Mouse (Mus musculus) limb, embryonic 12.5 days (tissue): Measurements from ENCODE around the gene Mrpl50. TPM values are rescaled to one million over a fixed set of nuclear protein-coding genes. Genes with fewer than 3 reads are reported as not detected.
A peak's percentile ranks its signal among the peaks of the same experiment; 100 is the strongest.
"Not testable (repeated sequence)": the region's sequence is repeated elsewhere in the genome, so short reads cannot be mapped to it uniquely, and the experiment has no call there.

Experiments used
- ATAC-seq: fragments of 200-750 bp; cut with Nextera tagmentation; 2 replicates; pipeline ENCODE4 v1.8.0; 2017; ENCODE audit warnings: low read depth, moderate TSS enrichment; ENCODE audit not compliant: insufficient number of reproducible peaks, insufficient read depth, low FRiP score, low TSS enrichment
- H3K27ac ChIP-seq: fragments of 300-500 bp; sonication (generic); 2 replicates; pipeline ENCODE4 v1.5.1; 2016; ENCODE audit warnings: mild to moderate bottlenecking, moderate library complexity
- H3K27me3 ChIP-seq: fragments of 300-500 bp; sonication (generic); 2 replicates; pipeline ENCODE4 v1.6.1; 2016; ENCODE audit warnings: mild to moderate bottlenecking, moderate library complexity
- H3K36me3 ChIP-seq: fragments of 300-500 bp; sonication (generic); 2 replicates; pipeline ENCODE4 v1.6.1; 2016; ENCODE audit warnings: mild to moderate bottlenecking, moderate library complexity
- H3K4me1 ChIP-seq: fragments of 300-500 bp; sonication (generic); replicated peaks from 2 replicates; pipeline ENCODE4 v1.6.1; 2016
- H3K4me2 ChIP-seq: fragments of 300-500 bp; sonication (generic); 2 replicates; pipeline ENCODE4 v1.6.1; 2016; ENCODE audit warnings: mild to moderate bottlenecking, moderate library complexity
- H3K4me3 ChIP-seq: fragments of 300-500 bp; sonication (generic); replicated peaks from 2 replicates; pipeline ENCODE4 v1.5.1; 2016; ENCODE audit warnings: mild to moderate bottlenecking
- H3K9ac ChIP-seq: fragments of 300-500 bp; sonication (generic); replicated peaks from 2 replicates; pipeline ENCODE4 v1.6.1; 2016; ENCODE audit warnings: mild to moderate bottlenecking, moderate library complexity
- H3K9me3 ChIP-seq: fragments of 300-500 bp; sonication (generic); 2 replicates; pipeline ENCODE4 v1.6.1; 2016; ENCODE audit warnings: mild to moderate bottlenecking, moderate library complexity
- WGBS: fragments of 180-500 bp; shearing (Covaris S2); methylation state at CpG from one replicate; pipeline ENCODE4 v1.1.7; 2016; 5-methylcytosine and 5-hydroxymethylcytosine counted together
- polyA plus RNA-seq: library from polyadenylated mRNA; unstranded; fragments of >200 nt; fragmentation: Nextera tagmentation; extraction: Ambion mirVana; gene quantifications from 2 replicates; pipeline ENCODE4 v1.2.1, GENCODE M21; 2016

Mrpl50 gene
- polyA plus RNA-seq, 1 experiment from 2014 or later: 92.4 TPM

DNA sequence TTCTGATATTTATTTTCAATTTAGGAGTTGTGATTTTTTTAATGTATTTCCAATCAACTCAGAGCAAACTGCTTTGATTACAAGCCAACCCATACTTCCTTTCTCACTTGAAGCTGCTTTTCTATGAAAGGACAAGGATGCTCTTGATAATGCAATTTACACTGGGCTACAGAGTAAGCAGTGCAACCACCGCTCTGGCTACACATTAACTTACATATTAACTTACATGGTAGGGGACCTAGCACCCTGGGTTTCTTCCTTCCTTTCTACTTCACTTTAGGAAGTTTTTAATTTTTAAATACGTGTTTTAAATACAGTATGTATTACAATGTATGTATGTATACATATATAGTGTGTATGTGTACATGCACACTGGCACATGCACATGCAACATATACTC lies 11.7 kb downstream of the Mrpl50 start:
- H3K4me3 ChIP-seq: no peak overlapping the region
- no peak for ATAC-seq
- H3K27me3 ChIP-seq: no peaks in the 10 kb centered on the region
- WGBS: 95% methylated on average over 2 of the region's 2 CpGs
- H3K9ac ChIP-seq: no peak overlapping the region
- no peaks in the 10 kb centered on the region for H3K9me3 ChIP-seq
- H3K36me3 ChIP-seq: peaks cover 22% of the 10 kb centered on the region
- H3K4me1 ChIP-seq: no peaks in the 10 kb centered on the region
- no peak overlapping the region for H3K4me2 ChIP-seq
- H3K27ac ChIP-seq: no peak overlapping the region

DNA sequence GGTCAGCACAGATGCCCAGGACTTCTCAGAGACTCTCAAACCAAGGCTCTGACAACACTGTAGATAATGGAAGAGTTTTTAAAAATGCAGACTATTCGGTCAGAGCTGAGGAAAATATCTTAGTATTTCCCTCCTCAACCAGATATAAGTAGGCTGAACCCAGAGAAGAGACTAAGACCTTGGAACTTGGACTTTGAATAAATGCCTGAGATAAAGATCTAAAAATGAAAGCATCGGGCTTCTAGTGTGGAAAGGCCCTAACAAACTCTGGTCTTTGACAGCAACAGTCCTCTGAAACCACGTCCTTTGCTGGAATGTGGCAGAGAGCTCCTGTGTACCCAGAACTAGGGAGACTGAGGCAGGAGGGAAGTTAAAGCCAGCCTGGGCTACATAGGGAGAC lies 14.5 kb downstream of the Mrpl50 start, which contains the start of gene Baat:
TSS of gene Baat (minus strand) at position 172 of the 400 bp plus-strand sequence.
- H3K36me3 ChIP-seq: no peaks in the 10 kb centered on the region
- no peak within 1 kb of the TSS for H3K4me2 ChIP-seq
- no peak for ATAC-seq
- 88% methylated on average over 3 of the region's 3 CpGs for WGBS
- no peaks in the 10 kb centered on the region for H3K27me3 ChIP-seq
- H3K9me3 ChIP-seq: no peaks in the 10 kb centered on the region
- H3K9ac ChIP-seq: no peak within 1 kb of the TSS
- H3K27ac ChIP-seq: no peak within 1 kb of the TSS
- no peaks in the 10 kb centered on the region for H3K4me1 ChIP-seq
- H3K4me3 ChIP-seq: no peak within 1 kb of the TSS

DNA sequence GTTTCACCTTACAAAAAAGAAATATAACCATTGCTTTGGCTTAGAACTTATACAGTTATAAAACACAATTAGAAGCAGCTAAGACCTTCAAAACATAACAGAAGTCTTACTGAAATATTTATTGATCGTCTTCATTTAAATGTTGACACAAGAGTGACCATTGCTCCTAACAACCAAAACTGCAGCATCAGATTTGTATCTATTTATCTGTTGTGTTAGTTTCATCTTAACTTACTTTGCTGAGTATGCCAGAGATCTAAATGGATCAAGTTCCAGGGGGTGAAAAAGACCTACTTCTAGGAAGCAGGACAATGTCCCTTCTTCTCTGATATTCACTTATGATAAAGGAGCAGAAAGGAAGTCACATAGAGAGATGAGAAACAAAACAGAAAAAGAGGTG lies 17.3 kb downstream of the Mrpl50 start:
- ATAC-seq: no peak
- Histone ChIP-seq H3K4me3 (no peak overlapping the region), H3K27ac (no peak overlapping the region), H3K4me1 (no peaks in the 10 kb centered on the region), H3K9ac (no peak overlapping the region), H3K9me3 (no peaks in the 10 kb centered on the region), H3K27me3 (no peaks in the 10 kb centered on the region), H3K4me2 (no peak overlapping the region), H3K36me3 (no peaks in the 10 kb centered on the region)
- 78% methylated on average over 1 of the region's 1 CpGs for WGBS

DNA sequence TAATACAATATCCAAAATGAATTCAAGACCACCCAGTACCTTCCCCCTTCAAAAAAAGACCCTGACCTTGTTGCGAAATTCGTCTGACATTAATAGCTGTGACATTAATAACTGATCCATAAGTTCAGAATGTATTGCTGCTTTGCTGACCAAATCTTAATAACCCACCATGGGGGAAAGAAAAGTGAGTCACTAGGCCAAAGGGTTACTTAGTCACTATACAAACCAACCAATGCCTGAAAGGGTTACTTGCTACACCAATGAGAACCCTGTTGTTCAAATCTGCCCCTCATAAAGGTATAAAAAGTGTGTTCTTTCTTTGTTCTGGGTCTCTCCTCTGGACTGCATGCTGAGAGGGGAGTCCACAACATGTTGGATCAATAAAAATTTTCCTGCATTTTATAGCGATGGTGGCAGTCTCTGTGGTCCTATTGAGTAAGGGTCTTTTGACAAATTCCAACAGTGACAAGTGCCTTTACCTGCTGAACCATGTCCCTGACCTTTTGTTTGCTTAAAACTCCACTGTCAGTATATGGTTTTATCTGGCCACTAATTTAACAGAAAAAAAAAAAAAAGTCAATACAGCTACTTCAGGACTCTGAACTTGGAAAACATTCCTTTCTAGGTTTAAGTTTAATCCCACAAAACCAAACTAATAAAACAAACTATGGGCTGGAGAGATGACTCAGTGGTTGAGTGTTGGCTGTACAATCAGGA lies 34.8 kb downstream of the Mrpl50 start:
- H3K27me3 ChIP-seq, ATAC-seq, H3K27ac ChIP-seq, H3K4me3 ChIP-seq, H3K4me1 ChIP-seq, H3K36me3 ChIP-seq, H3K9me3 ChIP-seq, H3K9ac ChIP-seq, H3K4me2 ChIP-seq: not testable (repeated sequence)
- 64% methylated on average over 3 of the region's 3 CpGs for WGBS

DNA sequence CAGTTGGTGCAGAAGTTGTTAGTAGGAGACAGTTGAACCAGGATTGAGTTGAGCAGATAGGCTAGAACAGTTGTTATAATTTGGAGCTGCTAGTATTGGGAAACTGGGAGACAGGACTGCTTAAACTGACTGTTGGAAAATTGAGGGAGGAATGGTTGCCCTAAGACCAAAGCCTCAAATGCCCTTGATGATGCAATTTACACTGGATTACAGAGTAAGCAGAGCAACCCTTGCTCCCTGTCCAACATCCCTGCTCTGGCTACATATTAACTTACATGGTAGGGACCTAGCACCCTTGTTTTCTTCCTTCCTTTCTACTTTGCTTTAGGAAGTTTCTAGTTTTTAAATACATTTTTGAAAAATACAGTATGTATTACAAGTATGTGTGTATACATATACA lies 35.5 kb downstream of the Mrpl50 start:
- Histone ChIP-seq H3K4me1 (0 out of 2 replicates have a peak, but pooled peaks cover 3% of the 10 kb centered on the region), H3K4me2 (no peak overlapping the region), H3K9me3 (no peaks in the 10 kb centered on the region), H3K27ac (no peak overlapping the region), H3K36me3 (no peaks in the 10 kb centered on the region), H3K9ac (no peak overlapping the region), H3K4me3 (no peak overlapping the region), H3K27me3 (no peaks in the 10 kb centered on the region)
- ATAC-seq: no peak

DNA sequence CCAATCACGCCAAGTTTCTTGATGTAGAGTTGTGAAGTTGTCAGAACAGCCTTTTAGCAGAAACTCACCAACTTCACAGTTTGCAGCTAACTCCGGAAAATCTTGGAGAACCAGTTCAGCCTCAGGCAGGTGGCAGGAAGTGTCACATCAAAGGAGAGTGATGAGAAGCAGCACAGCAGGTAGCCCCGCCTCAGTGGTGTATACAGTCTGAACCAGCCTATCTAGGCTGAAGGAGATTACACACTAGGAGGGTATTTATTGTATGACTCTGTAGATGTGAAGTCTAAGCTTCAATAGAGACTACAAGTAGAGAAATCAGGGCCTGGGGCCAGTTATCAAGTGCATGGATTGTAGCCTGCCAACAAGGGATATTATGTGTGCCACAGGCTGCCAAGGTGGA lies 40.0 kb downstream of the Mrpl50 start:
- Histone ChIP-seq H3K4me1 (peaks cover 9% of the 10 kb centered on the region; the same call in 1 of the 2 replicates), H3K27ac (no peak overlapping the region), H3K4me2 (peak overlapping the region; percentile 41; the same call in 1 of the 2 replicates), H3K9ac (no peak overlapping the region), H3K9me3 (no peaks in the 10 kb centered on the region), H3K36me3 (no peaks in the 10 kb centered on the region), H3K27me3 (no peaks in the 10 kb centered on the region), H3K4me3 (no peak overlapping the region)
- WGBS: 36% methylated on average over 3 of the region's 3 CpGs
- ATAC-seq: no peak

DNA sequence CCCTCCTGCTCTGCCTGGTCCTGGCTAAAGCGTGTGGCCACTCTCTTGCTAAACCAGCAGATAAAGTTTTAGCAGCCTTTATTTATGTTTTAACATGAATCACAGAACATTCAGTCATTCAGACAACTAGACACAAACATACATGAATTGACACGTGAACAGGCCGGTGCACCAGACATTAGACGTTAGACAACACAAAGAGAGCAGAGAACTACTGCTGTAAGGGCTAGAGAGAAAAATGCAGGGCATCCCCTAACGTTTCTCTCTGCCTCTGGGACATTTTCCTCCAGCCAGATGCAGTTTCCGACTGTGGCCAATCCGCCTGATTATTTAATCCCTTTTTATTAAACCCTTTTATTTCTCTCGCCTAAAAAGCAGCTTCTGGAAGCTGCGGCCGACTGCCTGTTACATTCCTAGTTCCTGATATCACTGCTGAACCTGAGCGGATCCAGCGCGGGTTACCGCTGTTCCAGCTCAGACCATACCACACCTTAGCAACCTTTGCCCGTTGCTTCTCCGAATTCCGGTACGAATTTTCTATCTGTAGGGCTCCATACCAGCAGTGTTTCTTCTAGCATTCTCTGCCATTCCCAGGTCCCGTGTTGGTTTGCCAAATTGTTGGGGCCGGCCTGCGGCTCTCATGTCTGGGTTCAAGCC lies 40.7 kb downstream of the Mrpl50 start:
- Histone ChIP-seq H3K36me3 (no peaks in the 10 kb centered on the region), H3K4me3 (no peak overlapping the region), H3K4me2 (peak overlapping the region; percentile 41), H3K27me3 (no peaks in the 10 kb centered on the region), H3K9me3 (no peaks in the 10 kb centered on the region), H3K27ac (no peak overlapping the region), H3K9ac (no peak overlapping the region), H3K4me1 (peaks cover 9% of the 10 kb centered on the region; the same call in 1 of the 2 replicates)
- WGBS: 12% methylated on average over 21 of the region's 21 CpGs
- ATAC-seq: no peak

DNA sequence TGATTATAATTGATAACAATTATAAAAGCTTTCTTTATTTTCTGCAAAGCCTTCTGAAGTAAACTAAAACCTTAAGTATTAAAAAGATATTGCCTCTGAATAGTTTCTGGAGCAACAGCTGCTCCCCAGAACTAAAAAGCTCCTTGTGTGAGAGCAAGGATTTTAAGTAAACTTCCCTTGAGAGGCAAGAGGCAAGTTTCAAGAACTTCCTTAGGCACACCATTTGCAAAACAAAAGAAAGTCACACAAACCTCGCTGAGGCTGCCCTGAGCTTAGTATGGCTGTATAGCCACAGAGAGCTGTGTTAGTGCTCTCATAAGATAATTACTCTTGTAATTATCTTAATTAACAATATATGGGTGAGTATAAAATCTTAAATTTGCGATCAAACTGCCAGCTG lies 41.9 kb downstream of the Mrpl50 start:
- H3K9ac ChIP-seq, H3K9me3 ChIP-seq, H3K4me1 ChIP-seq, H3K4me2 ChIP-seq, H3K4me3 ChIP-seq, H3K36me3 ChIP-seq, H3K27me3 ChIP-seq, H3K27ac ChIP-seq, ATAC-seq: not testable (repeated sequence)
- WGBS: 20% methylated on average over 2 of the region's 2 CpGs

DNA sequence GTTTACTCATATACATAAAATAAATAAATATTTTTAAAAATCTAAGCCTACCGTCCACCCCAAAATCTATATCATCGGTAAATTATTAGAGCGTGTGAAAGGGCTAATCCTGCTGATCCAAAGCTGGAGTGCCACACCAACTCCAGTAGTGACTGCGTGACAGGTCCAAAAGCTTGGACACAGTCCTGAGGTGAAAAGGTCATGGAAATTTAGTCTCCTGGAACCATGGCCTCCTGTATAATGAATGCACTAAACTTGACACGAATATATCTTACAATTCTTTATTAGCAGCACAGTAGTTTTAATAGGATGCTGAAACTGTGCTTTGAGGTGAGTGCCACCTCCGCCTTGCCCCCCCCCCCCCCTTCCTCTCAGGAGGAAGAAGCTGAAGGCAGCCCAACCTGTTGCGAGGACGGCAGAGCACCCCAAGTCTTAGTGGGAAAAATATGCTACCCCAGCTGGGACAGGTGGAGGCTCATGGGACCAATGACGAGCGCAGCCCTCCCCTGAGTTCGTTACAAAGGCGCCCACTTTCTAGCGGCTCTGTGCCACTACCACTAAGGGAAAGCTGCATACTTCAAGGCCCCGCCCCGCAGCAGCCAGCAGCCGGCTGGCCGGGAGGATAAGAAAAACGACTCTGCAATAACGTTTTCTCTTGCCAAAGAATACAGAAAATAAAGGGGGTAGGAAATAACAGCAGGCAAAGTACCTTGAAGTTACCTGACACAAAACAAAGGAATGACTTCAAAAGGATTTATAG lies 42.6 kb downstream of the Mrpl50 start:
- peak overlapping the region; percentile 58 for H3K4me2 ChIP-seq
- no peaks in the 10 kb centered on the region for H3K27me3 ChIP-seq
- no peak overlapping the region for H3K9ac ChIP-seq
- H3K4me1 ChIP-seq: peaks cover 9% of the 10 kb centered on the region; the same call in 1 of the 2 replicates
- no peak overlapping the region for H3K27ac ChIP-seq
- H3K9me3 ChIP-seq: no peaks in the 10 kb centered on the region
- H3K36me3 ChIP-seq: no peaks in the 10 kb centered on the region
- ATAC-seq: peak; percentile 71
- H3K4me3 ChIP-seq: peak overlapping the region; percentile 30
- 20% methylated on average over 19 of the region's 19 CpGs for WGBS

DNA sequence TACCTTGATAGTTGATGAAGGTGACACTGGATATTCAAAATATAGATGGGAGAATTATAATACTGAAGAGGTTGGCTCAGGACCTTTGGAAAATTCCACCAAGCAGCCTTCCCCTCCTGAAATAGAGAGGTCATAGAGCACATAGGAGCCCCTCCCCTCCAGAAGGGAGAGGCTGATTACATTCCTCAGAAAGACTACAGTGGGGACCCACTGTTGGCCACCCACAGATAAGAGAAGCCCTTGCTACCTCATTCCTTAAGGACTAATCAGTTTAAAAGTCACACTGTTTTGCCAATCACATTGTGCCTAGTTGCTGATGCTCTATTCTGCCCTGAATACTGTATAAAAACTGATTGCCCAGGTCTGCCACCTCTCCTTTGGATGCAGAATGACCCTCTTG lies 46.3 kb downstream of the Mrpl50 start:
- H3K4me2 ChIP-seq: no peak overlapping the region
- no peak overlapping the region for H3K9ac ChIP-seq
- H3K27ac ChIP-seq: no peak overlapping the region
- no peak for ATAC-seq
- no peaks in the 10 kb centered on the region for H3K27me3 ChIP-seq
- peaks cover 6% of the 10 kb centered on the region; the same call in 1 of the 2 replicates for H3K4me1 ChIP-seq
- H3K36me3 ChIP-seq: no peaks in the 10 kb centered on the region
- H3K4me3 ChIP-seq: no peak overlapping the region
- H3K9me3 ChIP-seq: no peaks in the 10 kb centered on the region

DNA sequence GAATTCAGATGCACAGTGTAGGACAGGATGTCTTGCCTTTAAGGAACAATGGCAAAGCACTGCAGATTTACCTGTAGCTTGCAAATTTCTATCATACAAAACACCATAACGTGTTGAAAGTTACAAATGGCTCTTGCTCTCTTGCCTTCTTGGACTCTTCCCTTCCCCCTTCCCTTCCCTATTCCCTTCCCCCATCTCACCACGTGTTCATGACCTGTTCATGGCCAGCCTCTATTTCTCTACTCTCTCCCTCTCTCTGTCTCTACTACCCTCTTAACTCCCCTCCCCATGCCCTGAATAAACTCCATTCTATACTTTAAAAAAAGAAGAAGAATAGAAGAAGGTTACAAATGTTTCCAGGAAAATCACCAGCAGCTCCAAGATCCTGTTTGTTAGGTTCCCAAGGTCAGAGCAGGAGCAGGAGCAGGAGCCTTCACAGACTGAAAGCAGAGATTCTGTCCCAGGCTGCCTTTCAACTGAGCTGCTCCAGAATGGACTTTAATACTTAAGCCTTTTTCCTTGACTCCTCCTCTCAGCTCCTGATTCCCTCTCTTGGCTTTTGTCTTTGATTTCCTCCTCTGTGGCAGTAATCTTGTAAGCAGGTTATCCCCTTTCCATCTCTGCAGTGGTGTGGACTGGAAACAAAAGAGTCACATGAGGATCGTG lies 47.3 kb downstream of the Mrpl50 start, which contains the start of gene Acnat1:
TSS of gene Acnat1 (minus strand) at position 478 of the 666 bp plus-strand sequence.
- 59% methylated on average over 3 of the region's 3 CpGs for WGBS
- Histone ChIP-seq H3K36me3 (no peaks in the 10 kb centered on the region), H3K9ac (no peak within 1 kb of the TSS), H3K27me3 (no peaks in the 10 kb centered on the region), H3K4me1 (peaks cover 6% of the 10 kb centered on the region; the same call in 1 of the 2 replicates), H3K4me3 (no peak within 1 kb of the TSS), H3K4me2 (no peak within 1 kb of the TSS), H3K9me3 (no peaks in the 10 kb centered on the region), H3K27ac (no peak within 1 kb of the TSS)
- no peak for ATAC-seq
